Mouse (Mus musculus) heart, postnatal 0 days (tissue): ENCODE data around the gene Dnttip1. TPM values are rescaled to one million over a fixed set of nuclear protein-coding genes. Genes with fewer than 3 reads are reported as not detected.

Experiments used
- ATAC-seq: fragments of 200-750 bp; cut with Nextera tagmentation; 2 replicates; pipeline ENCODE4 v1.8.0; 2017; ENCODE audit warnings: low read depth, moderate number of reproducible peaks, moderate library complexity; ENCODE audit not compliant: insufficient read depth
- DNase-seq: peaks from one replicate; pipeline ENCODE4 v3.0.0-alpha.2; 2016; ENCODE audit warnings: low spot score
- H3K27ac ChIP-seq: fragments of 300-500 bp; sonication (generic); 2 replicates; pipeline ENCODE4 v1.5.1; 2014; ENCODE audit warnings: low read depth, mild to moderate bottlenecking
- H3K27me3 ChIP-seq: fragments of 300-500 bp; sonication (generic); 2 replicates; pipeline ENCODE4 v1.6.1; 2014; ENCODE audit warnings: low read length, mixed read lengths; ENCODE audit not compliant: control insufficient read depth, insufficient read depth
- H3K36me3 ChIP-seq: fragments of 300-500 bp; sonication (generic); replicated peaks from 2 replicates; pipeline ENCODE4 v1.6.1; 2014; ENCODE audit warnings: low read length, mixed read lengths; ENCODE audit not compliant: control insufficient read depth, insufficient read depth
- H3K4me1 ChIP-seq: fragments of 300-500 bp; sonication (generic); 2 replicates; pipeline ENCODE4 v1.6.1; 2014; ENCODE audit warnings: antibody characterized with exemption; ENCODE audit not compliant: control insufficient read depth, insufficient read depth
- H3K4me2 ChIP-seq: fragments of 300-500 bp; sonication (generic); 2 replicates; pipeline ENCODE4 v1.6.1; 2014; ENCODE audit warnings: low read depth, mild to moderate bottlenecking, low read length, moderate library complexity
- H3K4me3 ChIP-seq: fragments of 300-500 bp; sonication (generic); 2 replicates; pipeline ENCODE4 v1.5.1; 2014; ENCODE audit warnings: low read depth, low read length
- H3K9ac ChIP-seq: fragments of 300-500 bp; sonication (generic); replicated peaks from 2 replicates; pipeline ENCODE4 v1.6.1; 2014; ENCODE audit warnings: low read depth, low read length, mixed read lengths
- H3K9me3 ChIP-seq: fragments of 300-500 bp; sonication (generic); replicated peaks from 2 replicates; pipeline ENCODE4 v1.6.1; 2016; ENCODE audit warnings: low read length; ENCODE audit not compliant: control insufficient read depth
- CTCF ChIP-seq: IDR thresholded peaks from 2 replicates; pipeline ENCODE4 v1.5.1; 2016; ENCODE audit warnings: antibody characterized with exemption, control low read depth, low read depth
- EP300 ChIP-seq: IDR thresholded peaks from 2 replicates; pipeline ENCODE4 v1.6.1; 2016; ENCODE audit warnings: antibody characterized with exemption, low read depth
- WGBS: fragments of 180-500 bp; shearing (Covaris S2); extraction: QIAGEN DNeasy Blood & Tissue Kit; methylation state at CpG from one replicate; pipeline ENCODE4 v1.1.7; 2014; 5-methylcytosine and 5-hydroxymethylcytosine counted together
- polyA plus RNA-seq: library from polyadenylated mRNA; unstranded; fragments of >200 nt; fragmentation: Nextera tagmentation; extraction: Ambion mirVana; gene quantifications from 2 replicates; pipeline ENCODE4 v1.2.1, GENCODE M21; 2015
- total RNA-seq: library from RNA; depleted of rRNA; stranded (reverse); fragments of >200 nt; gene quantifications from 2 replicates; pipeline ENCODE4 v1.2.3, GENCODE M21; 2014; ENCODE audit warnings: low replicate concordance

Gene Dnttip1
- total and polyA plus RNA-seq, 2 experiments from 2014 or later: 8.9 to 42.8 TPM

DNA sequence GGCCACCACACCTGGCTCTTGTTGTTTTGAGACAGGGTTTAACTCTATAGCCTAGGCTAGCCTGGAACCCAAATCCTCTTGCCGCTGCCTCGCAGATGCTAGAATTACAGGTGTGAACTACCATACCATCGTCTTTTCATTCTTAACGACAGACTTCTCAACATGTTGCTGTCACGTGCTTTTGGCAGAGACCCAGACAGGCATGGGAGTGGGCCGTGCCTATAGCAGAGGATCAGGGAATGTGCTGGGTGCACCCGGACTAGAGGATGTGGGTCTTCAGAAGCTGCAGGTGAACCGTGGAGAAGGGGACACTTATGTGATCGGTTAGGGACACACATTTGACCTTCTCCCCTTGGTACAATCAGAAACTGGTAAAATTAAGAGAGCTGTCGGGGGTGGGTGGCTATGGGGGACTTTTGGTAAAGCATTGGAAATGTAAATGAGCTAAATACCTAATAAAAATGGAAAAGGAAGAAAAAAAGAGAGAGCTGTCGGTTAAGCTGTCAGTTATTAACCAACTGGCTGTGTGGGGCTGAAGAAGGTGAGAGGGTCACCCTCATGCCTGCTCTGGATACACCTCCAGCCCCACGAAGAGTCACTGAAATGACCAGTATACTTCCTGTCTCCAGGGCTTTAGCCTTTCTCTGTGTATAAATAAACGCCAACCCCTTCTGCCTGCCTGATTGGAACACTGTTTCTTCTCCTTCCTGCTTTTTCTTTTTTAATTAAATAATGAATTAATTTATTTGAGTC, 54.6 kb downstream of the Dnttip1 start:
- no peak overlapping the region for H3K27ac ChIP-seq
- ATAC-seq: no peak
- 78% methylated on average over 13 of the region's 13 CpGs for WGBS

GRCm38 (mm10) chr2:164803201-164803920, 57.6 kb downstream of the Dnttip1 start:
- Histone ChIP-seq H3K4me3 (peak overlapping the region; percentile 81; the same call in 1 of the 2 replicates), H3K4me1 (peaks cover 18% of the 10 kb centered on the region), H3K36me3 (peaks cover 10% of the 10 kb centered on the region), H3K9me3 (no peaks in the 10 kb centered on the region), H3K9ac (peak overlapping the region; percentile 82; the same call in 1 of the 2 replicates), H3K27me3 (no peaks in the 10 kb centered on the region), H3K4me2 (peak overlapping the region; percentile 67; the same call in 1 of the 2 replicates), H3K27ac (no peak overlapping the region)
- DNase-seq: no peak
- 82% methylated on average over 16 of the region's 16 CpGs for WGBS
- ATAC-seq: no peak
- TF ChIP-seq CTCF (no peak), EP300 (no peak)

More for the DNA sequence above, 54.6 kb downstream of the Dnttip1 start:
- Histone ChIP-seq H3K4me2 (no peak overlapping the region), H3K9ac (no peak overlapping the region), H3K4me1 (peaks cover 10% of the 10 kb centered on the region), H3K4me3 (no peak overlapping the region), H3K9me3 (no peaks in the 10 kb centered on the region), H3K27me3 (no peaks in the 10 kb centered on the region), H3K36me3 (peaks cover 32% of the 10 kb centered on the region)
- no peak for DNase-seq
- TF ChIP-seq EP300 (no peak), CTCF (no peak)

- TF ChIP-seq CTCF (no peak), EP300 (no peak)
- 36% methylated on average over 1 of the region's 1 CpGs for WGBS
Observed at GRCm38 (mm10) chr2:164803921-164804313, 58.1 kb downstream of the Dnttip1 start.

DNA sequence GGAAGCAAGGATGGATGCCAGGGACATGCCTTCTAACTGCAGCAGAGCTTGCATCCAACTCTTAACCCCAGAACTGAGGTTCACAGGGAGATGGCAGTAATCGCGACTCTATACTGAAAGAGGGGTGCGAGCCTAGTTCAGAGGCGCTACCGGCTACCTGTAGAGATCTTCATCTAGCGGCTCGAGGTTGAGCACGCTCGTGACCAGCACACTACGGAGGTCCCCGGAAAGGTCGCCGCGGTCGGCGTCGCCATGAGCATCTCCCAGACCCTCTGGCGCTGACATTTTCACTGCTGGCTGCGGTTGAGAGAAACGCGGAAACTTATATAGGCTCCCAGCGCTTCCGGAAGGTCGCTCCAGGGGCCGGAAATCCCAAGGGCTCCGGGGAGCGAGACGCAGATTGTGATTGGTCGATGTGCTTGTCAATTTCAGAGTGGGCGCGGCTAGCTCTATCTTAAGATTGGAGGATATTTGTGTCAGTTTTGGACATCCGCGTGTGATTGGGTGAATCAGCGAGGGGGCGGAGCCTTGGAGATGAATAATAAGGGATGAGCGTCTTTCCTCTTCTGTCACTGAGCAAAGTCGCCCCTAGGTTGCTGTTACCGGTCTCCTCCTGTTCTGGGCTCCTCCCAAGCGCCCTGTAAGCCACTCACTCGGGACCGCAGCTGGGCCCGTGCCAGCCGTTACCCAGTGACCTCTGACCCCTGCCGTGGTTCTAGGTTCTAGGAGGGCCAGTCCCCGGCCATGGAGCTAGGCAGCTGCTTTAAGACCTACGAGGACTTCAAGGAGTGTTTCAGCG, 58.9 kb downstream of the Dnttip1 start, which contains the start of the genes Acot8 and Zswim3:
Gene Acot8 (minus strand): TSS at position 350 of the 799 bp plus-strand sequence.
Gene Zswim3 (plus strand): TSS at position 566 of the 799 bp plus-strand sequence.
- under 1% methylated on average over 47 of the region's 47 CpGs for WGBS
- DNase-seq (peak; percentile 99), ATAC-seq (peak; percentile 96)
- Histone ChIP-seq H3K4me2 (peak within 1 kb of the TSS; percentile 78), H3K9ac (peak within 1 kb of the TSS; percentile 82), H3K4me3 (peak within 1 kb of the TSS; percentile 81), H3K4me1 (peaks cover 18% of the 10 kb centered on the region), H3K36me3 (peaks cover 7% of the 10 kb centered on the region), H3K27me3 (no peaks in the 10 kb centered on the region), H3K9me3 (no peaks in the 10 kb centered on the region), H3K27ac (peak within 1 kb of the TSS; percentile 86)
- TF ChIP-seq CTCF (no peak), EP300 (peak; percentile 83)

More at GRCm38 (mm10) chr2:164803921-164804313, 58.1 kb downstream of the Dnttip1 start:
- ATAC-seq (no peak), DNase-seq (no peak)
- peak overlapping the region; percentile 82 for H3K9ac ChIP-seq
- peak overlapping the region; percentile 67 for H3K4me2 ChIP-seq
- H3K27ac ChIP-seq: peak overlapping the region; percentile 85
- H3K4me3 ChIP-seq: peak overlapping the region; percentile 81
- peaks cover 9% of the 10 kb centered on the region for H3K36me3 ChIP-seq
- H3K9me3 ChIP-seq: no peaks in the 10 kb centered on the region
- no peaks in the 10 kb centered on the region for H3K27me3 ChIP-seq
- peaks cover 18% of the 10 kb centered on the region for H3K4me1 ChIP-seq

- Histone ChIP-seq H3K9me3 (no peaks in the 10 kb centered on the region), H3K4me3 (peak overlapping the region; percentile 81), H3K4me1 (peaks cover 18% of the 10 kb centered on the region), H3K27ac (peak overlapping the region; percentile 86), H3K4me2 (peak overlapping the region; percentile 78), H3K36me3 (peaks cover 5% of the 10 kb centered on the region; the same call in 1 of the 2 replicates), H3K27me3 (no peaks in the 10 kb centered on the region), H3K9ac (peak overlapping the region; percentile 61)
- WGBS: 2% methylated on average over 21 of the region's 21 CpGs
- DNase-seq (no peak), ATAC-seq (peak; percentile 39)
- TF ChIP-seq CTCF (no peak), EP300 (no peak)
Observed at GRCm38 (mm10) chr2:164805332-164805718, 59.5 kb downstream of the Dnttip1 start.
